Mouse (Mus musculus) megakaryocyte, embryonic 14.5 days (primary cell): Measurements from ENCODE around the gene Dscam. TPM values are rescaled to one million over a fixed set of nuclear protein-coding genes. Genes with fewer than 3 reads are reported as not detected.

Experiments
- H3K27me3 ChIP-seq: replicated peaks from 2 replicates; pipeline ENCODE3; 2012; ENCODE audit warnings: inconsistent platforms
- H3K36me3 ChIP-seq: replicated peaks from 2 replicates; pipeline ENCODE3; 2012; ENCODE audit warnings: low read length, inconsistent platforms, mixed read lengths
- H3K4me1 ChIP-seq: 2 replicates; pipeline ENCODE4 v1.6.1; 2012; ENCODE audit warnings: inconsistent platforms
- H3K4me3 ChIP-seq: replicated peaks from 2 replicates; pipeline ENCODE3; 2012; ENCODE audit warnings: moderate library complexity, mild to moderate bottlenecking, inconsistent platforms
- H3K9me3 ChIP-seq: 2 replicates; pipeline ENCODE4 v1.6.1; 2012; ENCODE audit warnings: inconsistent platforms
- FLI1 ChIP-seq: IDR thresholded peaks from 2 replicates; pipeline ENCODE4 v1.6.1; 2012; ENCODE audit warnings: low read length, inconsistent platforms, mixed read lengths
- GATA1 ChIP-seq: IDR thresholded peaks from 3 replicates; pipeline ENCODE4 v1.6.1; 2012; ENCODE audit warnings: mixed read lengths, low read length, inconsistent platforms, borderline replicate concordance
- polyA plus RNA-seq: library from polyadenylated mRNA; stranded (reverse); fragments of >175 nt; gene quantifications from 2 replicates; pipeline ENCODE4 v1.2.3, GENCODE M21; 2012; ENCODE audit warnings: low replicate concordance; ENCODE audit not compliant: insufficient read depth

Gene Dscam
- polyA plus RNA-seq, 1 experiment = not detected

DNA sequence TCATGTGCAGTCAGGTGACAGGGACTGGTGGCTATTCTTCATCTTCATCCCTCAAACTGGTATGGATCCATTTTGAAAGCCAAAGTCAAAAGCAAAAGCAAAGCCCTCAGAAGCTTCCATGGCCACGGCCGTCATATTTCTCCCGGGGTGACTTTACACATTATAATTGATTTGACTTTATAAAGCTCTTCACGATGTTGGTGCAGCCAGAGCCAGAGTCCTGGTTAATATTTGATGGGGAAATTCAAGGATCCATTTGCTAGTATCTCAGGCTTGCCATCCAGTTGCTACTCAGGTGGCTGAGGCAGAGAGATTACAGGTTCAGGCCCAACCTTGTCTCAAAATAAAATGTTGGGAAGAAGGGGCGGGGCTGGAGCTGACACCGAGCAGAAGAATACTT lies 238.3 kb downstream of the Dscam start:
- Histone ChIP-seq H3K36me3 (no peaks in the 10 kb centered on the region), H3K4me3 (no peak overlapping the region), H3K27me3 (no peaks in the 10 kb centered on the region), H3K4me1 (no peaks in the 10 kb centered on the region), H3K9me3 (no peaks in the 10 kb centered on the region; the same call in 1 of the 2 replicates)
- TF ChIP-seq GATA1 (no peak), FLI1 (no peak)

DNA sequence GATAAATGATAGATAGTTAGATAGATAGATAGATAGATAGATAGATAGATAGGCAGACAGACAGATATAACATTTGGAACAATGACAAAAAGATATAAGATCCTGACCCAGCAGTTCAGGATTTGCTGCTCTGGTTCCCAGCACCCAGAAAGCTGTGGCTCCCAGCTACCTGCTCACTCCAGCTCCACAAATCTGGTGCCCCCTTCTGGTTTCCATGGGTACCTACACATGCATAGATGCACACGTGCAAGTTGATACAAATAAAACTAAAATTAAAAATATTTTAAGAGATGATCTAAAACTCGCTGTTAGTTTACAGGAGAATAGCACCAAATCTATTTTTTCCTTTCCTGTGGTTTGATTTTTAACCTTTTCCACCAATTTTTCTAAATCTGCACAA lies 238.8 kb downstream of the Dscam start:
- Histone ChIP-seq H3K9me3 (no peaks in the 10 kb centered on the region; the same call in 1 of the 2 replicates), H3K27me3 (no peaks in the 10 kb centered on the region), H3K36me3 (no peaks in the 10 kb centered on the region), H3K4me1 (no peaks in the 10 kb centered on the region), H3K4me3 (no peak overlapping the region)
- TF ChIP-seq FLI1 (no peak), GATA1 (no peak)

DNA sequence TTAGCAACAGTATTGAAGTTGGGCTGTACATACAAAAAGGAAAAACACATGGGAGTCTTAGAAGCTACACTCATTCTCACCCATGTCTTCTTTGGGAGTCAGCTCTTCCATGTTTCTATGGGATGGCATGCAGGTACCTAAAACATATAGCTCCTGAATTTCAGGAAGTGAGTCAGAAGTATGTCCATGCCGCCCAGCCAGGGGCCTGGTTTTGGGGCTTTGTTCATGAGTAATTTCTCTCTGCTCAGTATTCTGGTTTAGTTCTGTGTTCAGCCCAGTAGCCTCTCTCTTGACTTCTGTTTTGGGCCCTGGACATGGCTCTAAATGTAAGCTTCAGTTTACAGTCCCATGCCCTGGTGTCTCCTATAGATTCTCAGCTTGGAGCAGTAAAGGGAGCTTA lies 242.5 kb downstream of the Dscam start:
- Histone ChIP-seq H3K4me1 (no peaks in the 10 kb centered on the region), H3K36me3 (no peaks in the 10 kb centered on the region), H3K9me3 (peaks cover 5% of the 10 kb centered on the region), H3K4me3 (no peak overlapping the region), H3K27me3 (no peaks in the 10 kb centered on the region)
- TF ChIP-seq FLI1 = no peak
- no peak for TF ChIP-seq GATA1

DNA sequence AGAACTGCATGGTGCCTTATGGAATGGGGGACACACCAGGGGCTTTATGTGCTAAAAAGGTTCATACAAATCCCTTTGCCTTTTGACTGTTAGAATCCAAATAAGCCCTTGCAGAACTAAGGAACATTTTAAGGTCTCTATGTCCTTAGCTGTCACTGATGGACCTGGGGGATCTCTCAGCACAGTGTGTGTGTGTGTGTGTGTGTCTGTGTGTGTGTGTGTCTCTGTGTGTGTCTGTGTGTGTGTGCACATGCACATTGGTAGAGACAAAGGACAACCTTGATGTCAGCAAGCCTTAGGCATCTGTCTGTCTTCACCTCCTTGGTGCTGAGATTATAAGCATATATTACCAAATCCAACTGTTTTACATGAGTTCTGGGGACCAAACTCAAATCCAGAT lies 243.1 kb downstream of the Dscam start:
- no peaks in the 10 kb centered on the region for H3K27me3 ChIP-seq
- TF ChIP-seq FLI1 = no peak
- no peak for TF ChIP-seq GATA1
- no peak overlapping the region for H3K4me3 ChIP-seq
- H3K9me3 ChIP-seq = peaks cover 5% of the 10 kb centered on the region
- H3K36me3 ChIP-seq = no peaks in the 10 kb centered on the region
- H3K4me1 ChIP-seq = no peaks in the 10 kb centered on the region

DNA sequence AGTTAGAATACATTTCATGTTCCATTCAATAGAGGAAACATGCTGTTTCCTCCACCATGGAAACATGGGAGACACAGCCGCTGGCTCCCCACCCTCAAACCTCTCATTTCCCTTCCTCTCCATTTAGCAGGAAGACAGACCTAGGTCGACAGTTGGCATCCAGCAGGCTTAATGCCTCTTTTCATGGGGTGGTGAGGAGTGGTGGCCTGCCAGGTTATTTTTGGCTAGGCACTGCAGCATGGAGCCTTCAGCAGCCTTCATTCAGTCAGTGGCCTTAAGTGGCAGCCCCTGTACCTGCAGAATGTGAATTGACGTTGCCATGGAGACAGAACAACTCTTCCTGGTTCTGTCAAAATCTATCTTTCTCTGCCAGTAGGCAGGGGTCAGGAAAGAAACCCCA lies 243.6 kb downstream of the Dscam start:
- no peak for TF ChIP-seq FLI1
- H3K4me3 ChIP-seq = no peak overlapping the region
- H3K9me3 ChIP-seq = peaks cover 5% of the 10 kb centered on the region
- no peaks in the 10 kb centered on the region for H3K27me3 ChIP-seq
- no peaks in the 10 kb centered on the region for H3K36me3 ChIP-seq
- H3K4me1 ChIP-seq = no peaks in the 10 kb centered on the region

DNA sequence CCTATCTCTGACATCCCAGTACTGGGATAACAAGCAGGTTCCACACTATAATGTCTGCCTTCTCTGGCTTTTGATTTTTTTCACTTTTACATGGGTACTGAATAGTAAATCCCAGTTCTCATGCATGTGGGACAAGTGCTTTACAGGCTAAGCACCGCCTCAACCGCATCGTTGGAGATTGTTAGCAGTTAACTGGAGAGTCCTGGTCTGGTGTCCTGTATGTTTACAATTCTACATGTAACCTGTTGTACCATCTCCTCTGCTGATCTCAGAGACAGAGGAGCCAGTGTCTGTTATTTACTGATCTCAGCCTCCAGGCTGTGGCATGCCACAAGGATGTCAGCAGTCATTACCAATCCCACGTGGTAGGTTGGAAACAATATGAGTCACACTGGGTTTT lies 246.6 kb downstream of the Dscam start:
- peaks cover 2% of the 10 kb centered on the region for H3K27me3 ChIP-seq

DNA sequence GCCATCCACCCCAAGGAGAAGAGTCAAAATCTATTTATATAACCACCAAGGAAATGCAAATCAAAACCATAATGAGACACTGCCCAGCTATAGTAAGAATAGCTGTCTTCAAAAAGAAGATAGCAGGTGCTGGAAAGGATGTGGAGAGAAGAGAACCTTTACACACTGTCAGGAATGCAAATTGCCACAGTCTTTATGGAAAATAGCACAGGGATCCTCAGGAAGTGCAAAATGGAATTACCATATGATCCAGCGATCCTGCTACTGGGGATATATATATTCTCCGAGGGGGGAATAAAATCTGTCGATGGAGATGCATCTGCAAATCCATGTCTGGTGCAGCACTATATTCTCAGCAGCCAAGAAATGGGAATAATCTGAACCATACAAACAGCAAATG lies 256.1 kb downstream of the Dscam start:
- Histone ChIP-seq H3K9me3 (no peaks in the 10 kb centered on the region), H3K4me1 (no peaks in the 10 kb centered on the region), H3K36me3 (no peaks in the 10 kb centered on the region), H3K4me3 (no peak overlapping the region), H3K27me3 (peaks cover 2% of the 10 kb centered on the region)
- TF ChIP-seq FLI1 (no peak), GATA1 (no peak)

More for the DNA sequence above, 246.6 kb downstream of the Dscam start:
- TF ChIP-seq GATA1 = no peak
- TF ChIP-seq FLI1 = no peak
- Histone ChIP-seq H3K4me3 (no peak overlapping the region), H3K4me1 (no peaks in the 10 kb centered on the region), H3K9me3 (peaks cover 5% of the 10 kb centered on the region), H3K36me3 (no peaks in the 10 kb centered on the region)

DNA sequence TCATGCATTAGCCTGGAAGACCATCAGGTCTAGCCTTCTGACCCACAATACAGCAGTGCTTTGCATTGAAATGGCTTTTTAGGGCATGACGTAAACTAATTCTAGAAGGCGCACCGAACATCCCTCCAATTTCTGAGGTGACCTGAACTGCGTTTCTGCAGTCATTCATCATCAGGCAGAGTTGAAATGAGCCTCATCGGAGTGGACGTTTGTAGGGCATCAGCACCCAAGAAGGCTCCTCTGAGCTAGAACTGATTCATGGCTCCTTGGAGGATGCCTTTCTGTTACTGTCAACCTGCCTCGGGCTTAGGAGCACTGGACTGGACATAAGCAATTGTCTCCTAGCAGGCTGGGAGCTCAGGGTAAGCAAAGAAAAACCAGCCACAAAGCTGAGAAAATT lies 257.7 kb downstream of the Dscam start:
- no peaks in the 10 kb centered on the region for H3K36me3 ChIP-seq
- H3K4me3 ChIP-seq = no peak overlapping the region
- TF ChIP-seq FLI1 = no peak
- TF ChIP-seq GATA1 = no peak
- H3K9me3 ChIP-seq = no peaks in the 10 kb centered on the region
- H3K4me1 ChIP-seq = no peaks in the 10 kb centered on the region
- H3K27me3 ChIP-seq = peaks cover 2% of the 10 kb centered on the region

DNA sequence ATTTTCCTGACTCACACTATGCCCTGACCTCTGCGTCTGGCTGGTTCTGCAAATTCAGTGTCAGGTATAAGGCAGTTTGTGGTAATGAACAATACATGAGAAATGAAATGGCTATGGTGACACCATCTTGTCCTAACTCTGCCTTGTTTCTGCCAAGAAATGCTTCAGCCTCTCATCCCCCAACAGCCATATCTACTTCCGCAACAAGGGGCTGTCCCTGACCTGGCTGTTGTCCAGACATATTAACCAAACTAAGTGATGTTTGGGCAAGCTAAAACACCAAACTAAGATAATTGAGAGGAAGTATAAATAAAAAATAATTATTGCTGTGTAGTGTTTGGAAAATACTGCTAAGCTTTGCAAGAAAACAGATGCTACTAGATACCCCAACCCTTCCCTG lies 258.4 kb downstream of the Dscam start:
- Histone ChIP-seq H3K27me3 (peaks cover 2% of the 10 kb centered on the region), H3K9me3 (no peaks in the 10 kb centered on the region), H3K4me3 (no peak overlapping the region), H3K36me3 (no peaks in the 10 kb centered on the region), H3K4me1 (no peaks in the 10 kb centered on the region)
- TF ChIP-seq FLI1 (no peak), GATA1 (no peak)

DNA sequence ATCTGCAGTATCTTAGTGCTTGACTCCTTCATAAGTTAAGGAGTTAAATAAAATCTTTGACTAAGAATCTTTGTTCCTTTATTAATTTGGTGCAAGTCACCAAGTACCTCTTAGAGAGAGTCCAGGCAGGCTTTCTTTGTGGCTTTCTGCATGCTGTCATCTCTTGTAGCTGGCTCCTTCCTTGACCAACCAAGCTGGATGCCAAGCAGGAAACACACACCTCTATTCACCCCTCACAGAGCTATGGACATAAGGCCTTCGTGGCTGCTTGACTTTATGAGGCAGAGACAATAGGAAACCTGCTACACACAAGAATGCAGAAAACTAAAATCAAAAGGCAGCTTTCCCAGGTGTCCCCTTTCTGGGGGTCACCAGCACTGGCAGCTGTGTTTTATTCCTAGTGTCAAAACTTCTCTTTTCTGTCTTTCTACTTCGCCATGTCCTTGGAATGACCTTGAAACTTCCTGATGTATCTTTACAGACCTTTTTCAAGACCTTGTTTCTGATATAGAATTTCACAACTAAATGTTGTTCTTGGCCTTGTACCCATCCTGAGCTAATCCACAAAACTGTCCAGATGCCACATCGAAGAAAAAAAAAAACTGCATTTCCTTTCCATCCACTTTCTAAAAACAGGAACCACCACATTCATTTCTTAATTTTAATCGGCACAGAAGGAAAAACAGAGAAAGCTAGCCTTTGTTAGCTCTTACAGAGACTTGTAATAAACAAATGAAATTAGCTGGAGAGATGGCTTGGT lies 260.0 kb downstream of the Dscam start:
- no peak for TF ChIP-seq GATA1
- no peak for TF ChIP-seq FLI1
- H3K27me3 ChIP-seq = peaks cover 2% of the 10 kb centered on the region
- no peak overlapping the region for H3K4me3 ChIP-seq
- H3K9me3 ChIP-seq = no peaks in the 10 kb centered on the region
- no peaks in the 10 kb centered on the region for H3K36me3 ChIP-seq
- no peaks in the 10 kb centered on the region for H3K4me1 ChIP-seq
